Mouse (Mus musculus) megakaryocyte, embryonic 14.5 days (primary cell): ENCODE measurements around the gene Trim41.

Experiments used
- FLI1 ChIP-seq: IDR thresholded peaks from 2 replicates; pipeline ENCODE4 v1.6.1; 2012; ENCODE audit warnings: low read length, inconsistent platforms, mixed read lengths
- GATA1 ChIP-seq: IDR thresholded peaks from 3 replicates; pipeline ENCODE4 v1.6.1; 2012; ENCODE audit warnings: mixed read lengths, low read length, inconsistent platforms, borderline replicate concordance

- TF ChIP-seq GATA1 (no peak), FLI1 (no peak)
Measured at GRCm38 (mm10) chr11:48809434-48809830, 7.7 kb downstream of the Trim41 start.
